8 mouse cellular contexts compared by ENCODE assay signal in genomic region chr15:88828800-88829705, GRCm38 (mm10). TPM values are rescaled to one million over a fixed set of nuclear protein-coding genes. Genes with fewer than 3 reads are reported as not detected.
DNase-seq lines count a peak whose midpoint lies in the region; ATAC-seq and TF ChIP-seq lines count a peak whose summit lies in the region.

No protein-coding gene starts in this region.

- no peak for TF ChIP-seq POLR2A in MEL (IDR thresholded peaks at IDR 0.05; ENCODE audit: control insufficient read depth in 1 of 2, insufficient read depth in 1 of 2, low read depth in 1 of 2, low read length in 2 of 2, poor library complexity in 1 of 2)
- TF ChIP-seq POLR2A in olfactory bulb, adult 2 months (IDR thresholded peaks at IDR 0.05; ENCODE audit: insufficient read depth, low read depth, low read length): no peak

- no peak overlapping the region for H3K27ac ChIP-seq in MEL (ENCODE audit: control insufficient read depth, low read depth, low read length)
- no peak overlapping the region for H3K27ac ChIP-seq in lung, embryonic 14.5 days (ENCODE audit: low read depth)
- no peak overlapping the region for H3K27ac ChIP-seq in olfactory bulb, adult 2 months (ENCODE audit: insufficient read depth, low read depth, low read length)

- DNase-seq in MEL (ENCODE audit: low read depth, low spot score): peak; percentile 87
- peak; percentile 95 for DNase-seq in cerebellum, adult 8-10 months
- peak; percentile 88 for DNase-seq in forelimb bud, embryonic 11.5 days (ENCODE audit: low read depth, low spot score)
- DNase-seq in layer of hippocampus, adult 8-10 months (ENCODE audit: low spot score in 2 of 2): peak; percentile 69 to 91
- peak; percentile 95 for DNase-seq in lung, embryonic 14.5 days
- DNase-seq in testis, postnatal 14 days (ENCODE audit: low spot score): peak; percentile 65

- WGBS in lung, embryonic 14.5 days: 56% methylated on average over 17 of the region's 17 CpGs
- WGBS in olfactory bulb, adult 2 months: 53% methylated on average over 17 of the region's 17 CpGs

- H3K4me1 ChIP-seq in MEL (ENCODE audit: control insufficient read depth in 1 of 2, insufficient read depth in 2 of 2, low read length in 2 of 2): no peaks in the 10 kb centered on the region
- H3K4me1 ChIP-seq in lung, embryonic 14.5 days (ENCODE audit: insufficient read depth): no peaks in the 10 kb centered on the region
- H3K4me1 ChIP-seq in olfactory bulb, adult 2 months (ENCODE audit: control insufficient read depth, insufficient read depth, low read length): no peaks in the 10 kb centered on the region

- 0 out of 4 replicates have a peak, but pooled peaks cover 0 to 1% of the 10 kb centered on the region in 2 experiments for H3K36me3 ChIP-seq in MEL (ENCODE audit: control insufficient read depth in 1 of 2, insufficient read depth in 2 of 2, low read length in 2 of 2)
- H3K36me3 ChIP-seq in lung, embryonic 14.5 days (ENCODE audit: insufficient read depth): peaks cover 28% of the 10 kb centered on the region

- peak; percentile 55 to 97 (median 90); a peak in 5 of 6 replicates for TF ChIP-seq CTCF in MEL (IDR thresholded peaks at IDR 0.05 in 2 of 3, conservative IDR thresholded peaks at IDR 0.05 in 1 of 3; ENCODE audit: control insufficient read depth in 1 of 3, insufficient read depth in 1 of 3, low read depth in 2 of 3, low read length in 3 of 3, poor library complexity in 1 of 3, severe bottlenecking in 1 of 3)
- peak; percentile 94 for TF ChIP-seq CTCF in lung, embryonic 14.5 days (IDR thresholded peaks at IDR 0.05; ENCODE audit: low read depth)
- peak; percentile 79 for TF ChIP-seq CTCF in olfactory bulb, adult 2 months (IDR thresholded peaks at IDR 0.05; ENCODE audit: insufficient read depth, low read depth, low read length)

- no peaks in the 10 kb centered on the region for H3K27me3 ChIP-seq in MEL (ENCODE audit: control insufficient read depth in 1 of 2, insufficient read depth in 2 of 2, low read length in 2 of 2)
- no peaks in the 10 kb centered on the region for H3K27me3 ChIP-seq in lung, embryonic 14.5 days (ENCODE audit: insufficient read depth, low read length)

- peak overlapping the region; percentile 13; the same call in 1 of the 2 replicates for H3K9ac ChIP-seq in MEL (ENCODE audit: control insufficient read depth, low read depth, low read length, poor library complexity, severe bottlenecking)
- H3K9ac ChIP-seq in lung, embryonic 14.5 days: no peak overlapping the region

- H3K79me2 ChIP-seq in MEL (ENCODE audit: control insufficient read depth, insufficient read depth, low read length, poor library complexity): no peaks in the 10 kb centered on the region

- no peaks in the 10 kb centered on the region for H3K9me3 ChIP-seq in MEL (replicated peaks; ENCODE audit: insufficient read depth, low read length)
- no peaks in the 10 kb centered on the region for H3K9me3 ChIP-seq in lung, embryonic 14.5 days (ENCODE audit: low read depth, low read length)

- no peak for TF ChIP-seq EP300 in MEL (IDR thresholded peaks at IDR 0.05; ENCODE audit: low read depth in 1 of 2, low read length in 2 of 2)

- peak overlapping the region in 1 of 2 experiments; percentile 9; a peak in 1 of 4 replicates for H3K4me3 ChIP-seq in MEL (ENCODE audit: control insufficient read depth in 1 of 2, insufficient read depth in 1 of 2, low read depth in 2 of 2, low read length in 2 of 2)
- no peak overlapping the region for H3K4me3 ChIP-seq in lung, embryonic 14.5 days (ENCODE audit: low read depth, low read length)
- H3K4me3 ChIP-seq in olfactory bulb, adult 2 months (ENCODE audit: insufficient read depth, low read depth, low read length): no peak overlapping the region

- TF ChIP-seq RAD21 in MEL (IDR thresholded peaks at IDR 0.05; ENCODE audit: low read depth, low read length): peak; percentile 84

- ATAC-seq in hematopoietic stem cell, adult 5-6 weeks (replicated peaks in 1 of 2; ENCODE audit: insufficient read depth in 1 of 2, low FRiP score in 2 of 2, low TSS enrichment in 1 of 2, low read depth in 1 of 2, poor library complexity in 2 of 2, severe bottlenecking in 2 of 2): peak; percentile 85 to 88
- peak; percentile 92 for ATAC-seq in lung, embryonic 14.5 days (ENCODE audit: insufficient read depth)

- no peak overlapping the region for H3K4me2 ChIP-seq in lung, embryonic 14.5 days

TF ChIP-seq in MEL, 35 proteins besides CTCF, POLR2A, EP300 and RAD21:
- TF ChIP-seq GABPA (IDR thresholded peaks at IDR 0.05; ENCODE audit: low read depth, low read length) (no peak), SIN3A (IDR thresholded peaks at IDR 0.05; ENCODE audit: low read length) (0 out of 2 replicates have a peak, but pooled peaks have one; percentile 5), ZC3H11A (IDR thresholded peaks at IDR 0.05; ENCODE audit: low read depth, low read length) (peak; percentile 84), SMC3 (IDR thresholded peaks at IDR 0.05; ENCODE audit: low read depth, low read length) (peak; percentile 85), GATA1 (IDR thresholded peaks at IDR 0.05; ENCODE audit: low read depth, low read length) (no peak), TCF12 (IDR thresholded peaks at IDR 0.05; ENCODE audit: low read depth, low read length) (no peak), ZMIZ1 (IDR thresholded peaks at IDR 0.05; ENCODE audit: low read depth, low read length) (no peak), UBTF (IDR thresholded peaks at IDR 0.05; ENCODE audit: borderline replicate concordance, insufficient read depth, low read depth, low read length) (no peak), ETS1 (IDR thresholded peaks at IDR 0.05; ENCODE audit: low read depth, low read length) (no peak), USF2 (IDR thresholded peaks at IDR 0.05; ENCODE audit: borderline replicate concordance in 1 of 2, insufficient read depth in 1 of 2, low read depth in 1 of 2, low read length in 2 of 2) (no peak), MAZ (IDR thresholded peaks at IDR 0.05; ENCODE audit: low read depth, low read length) (no peak), TBP (IDR thresholded peaks at IDR 0.05; ENCODE audit: low read depth, low read length) (no peak)
TF ChIP-seq in MEL: peak in this region for 3.

RNA-seq across cellular contexts. Expression of gene Creld2, which starts 9.6 kb away (rescaled TPM):
- 121 and 188 TPM in 2 replicates for total RNA-seq in MEL (2012; rRNA removed)
- polyA plus RNA-seq in MEL (2012; ENCODE audit: insufficient read depth in 1 of 2, insufficient read length in 2 of 2, low read depth in 1 of 2, low replicate concordance in 2 of 2, missing spikeins in 1 of 2): 100 to 1,000 TPM in 1 of 2 experiments, not detected in 1; 118 TPM
- total RNA-seq in hematopoietic stem cell, adult 5-6 weeks (2017): 53.3 and 53.6 TPM in 2 replicates
- total RNA-seq in layer of hippocampus, adult 8-10 months (2022): 10 to 100 TPM; 15.0 to 35.2 (median 26.0) TPM
- 93.8 and 97.9 TPM in 2 replicates for polyA plus RNA-seq in lung, embryonic 14.5 days (2014; fragmentation: Nextera tagmentation; extraction: Ambion mirVana)
- not detected in 2 replicates for polyA plus RNA-seq in olfactory bulb, adult 2 months (2012; ENCODE audit: insufficient read depth, insufficient read length, low replicate concordance, missing spikeins)

RNA-seq across cellular contexts. Expression of gene Alg12, which starts 9.9 kb away (rescaled TPM):
- total RNA-seq in MEL (2012; rRNA removed): 12.3 and 13.7 TPM in 2 replicates
- polyA plus RNA-seq in MEL (2012; ENCODE audit: insufficient read depth in 1 of 2, insufficient read length in 2 of 2, low read depth in 1 of 2, low replicate concordance in 2 of 2, missing spikeins in 1 of 2): 10 to 100 TPM in 1 of 2 experiments, not detected in 1; 18.6 TPM
- 4.6 and 7.1 TPM in 2 replicates for total RNA-seq in hematopoietic stem cell, adult 5-6 weeks (2017)
- total RNA-seq in layer of hippocampus, adult 8-10 months (2022): 10 to 100 TPM; 11.3 to 16.7 (median 14.3) TPM
- 13.3 and 15.0 TPM in 2 replicates for polyA plus RNA-seq in lung, embryonic 14.5 days (2014; fragmentation: Nextera tagmentation; extraction: Ambion mirVana)
- not detected in 2 replicates for polyA plus RNA-seq in olfactory bulb, adult 2 months (2012; ENCODE audit: insufficient read depth, insufficient read length, low replicate concordance, missing spikeins)

RNA-seq across cellular contexts. Expression of gene Pim3, which starts 32.9 kb away (rescaled TPM):
- total RNA-seq in MEL (2012; rRNA removed): 29.5 and 41.6 TPM in 2 replicates
- polyA plus RNA-seq in MEL (2012; ENCODE audit: insufficient read depth in 1 of 2, insufficient read length in 2 of 2, low read depth in 1 of 2, low replicate concordance in 2 of 2, missing spikeins in 1 of 2): 10 to 100 TPM in 1 of 2 experiments, not detected in 1; 33.6 TPM
- total RNA-seq in hematopoietic stem cell, adult 5-6 weeks (2017): 11.9 and 18.3 TPM in 2 replicates
- total RNA-seq in layer of hippocampus, adult 8-10 months (2022): 10 to 100 TPM; 32.4 to 44.2 (median 38.4) TPM
- polyA plus RNA-seq in lung, embryonic 14.5 days (2014; fragmentation: Nextera tagmentation; extraction: Ambion mirVana): 48.6 TPM in 2 replicates
- not detected in 2 replicates for polyA plus RNA-seq in olfactory bulb, adult 2 months (2012; ENCODE audit: insufficient read depth, insufficient read length, low replicate concordance, missing spikeins)
